Mouse (Mus musculus): Measurements from ENCODE around the gene Mad2l2.
"Not testable (repeated sequence)": the region's sequence is repeated elsewhere in the genome, so short reads cannot be mapped to it uniquely, and the experiment has no call there.

Gene Mad2l2

DNA sequence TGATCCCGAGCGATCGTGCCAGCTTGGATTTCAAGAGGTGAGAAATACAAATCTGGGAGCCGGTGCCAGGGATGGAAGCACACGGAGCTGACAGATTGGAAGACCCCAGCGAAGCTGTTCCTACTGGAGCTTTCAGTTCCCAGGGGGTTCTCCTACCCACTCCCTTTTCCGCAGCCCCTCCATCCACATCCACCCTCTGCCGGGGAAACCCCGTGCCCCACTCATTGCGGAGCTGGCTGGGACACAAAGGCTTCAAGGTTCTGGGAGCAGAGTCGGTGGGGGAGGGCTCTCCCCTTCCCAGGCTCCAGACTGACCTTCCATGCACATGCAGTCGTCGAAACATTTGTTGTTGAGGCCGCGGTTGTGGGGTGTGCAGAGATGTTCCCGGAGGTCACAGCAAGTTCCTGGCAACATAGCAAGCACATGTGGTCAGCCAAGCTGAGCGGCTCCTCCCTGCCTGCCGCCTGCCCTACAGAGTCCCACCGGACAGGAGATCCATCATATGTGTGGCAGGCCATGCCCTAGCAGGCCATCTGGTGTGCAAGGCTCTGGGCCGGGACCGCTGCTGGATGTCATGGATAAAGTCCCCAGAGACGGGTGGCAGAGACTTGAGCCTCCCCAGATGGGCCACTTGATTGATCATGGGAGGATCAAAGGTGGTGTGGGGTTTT lies 22.4 kb upstream of the Mad2l2 start:
- no peak for DNase-seq (ENCODE audit: extremely low read depth, low read depth, low spot score)

GRCm38 (mm10) chr4:148108565-148109100 lies 21.6 kb upstream of the Mad2l2 start:
- DNase-seq (ENCODE audit: extremely low read depth, low read depth, low spot score) = no peak

- no peak for DNase-seq (ENCODE audit: extremely low read depth, low read depth, low spot score)
Measured at GRCm38 (mm10) chr4:148109215-148109614, 21.0 kb upstream of the Mad2l2 start.

GRCm38 (mm10) chr4:148112519-148112918 lies 17.7 kb upstream of the Mad2l2 start:
- DNase-seq (ENCODE audit: extremely low read depth, low read depth, low spot score) = no peak

GRCm38 (mm10) chr4:148114758-148115391 lies 15.3 kb upstream of the Mad2l2 start:
- no peak for DNase-seq (ENCODE audit: extremely low read depth, low read depth, low spot score)

DNA sequence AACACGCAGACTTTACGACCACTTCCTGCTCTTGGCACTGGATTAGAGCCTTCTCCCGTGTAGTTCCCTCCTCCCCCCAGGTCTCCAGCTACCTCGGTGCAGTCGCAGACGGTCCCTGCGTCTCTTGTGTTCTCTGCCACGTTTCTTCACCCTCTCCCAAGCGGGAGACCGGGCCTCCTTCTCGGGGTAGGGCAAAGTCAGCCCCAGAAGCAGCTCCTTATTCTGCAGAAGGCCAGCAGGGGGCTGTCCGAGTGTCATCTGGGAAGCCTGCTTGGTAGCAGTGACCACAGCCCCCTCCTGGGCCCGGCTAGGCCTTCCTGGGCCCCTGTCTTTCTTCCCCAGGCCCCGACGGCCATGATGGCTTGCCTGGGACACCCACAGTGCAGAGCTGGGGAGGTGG lies 14.7 kb upstream of the Mad2l2 start:
- no peak for DNase-seq (ENCODE audit: extremely low read depth, low read depth, low spot score)

- no peak for DNase-seq (ENCODE audit: extremely low read depth, low read depth, low spot score)
Measured at GRCm38 (mm10) chr4:148116657-148117056, 13.5 kb upstream of the Mad2l2 start.

DNA sequence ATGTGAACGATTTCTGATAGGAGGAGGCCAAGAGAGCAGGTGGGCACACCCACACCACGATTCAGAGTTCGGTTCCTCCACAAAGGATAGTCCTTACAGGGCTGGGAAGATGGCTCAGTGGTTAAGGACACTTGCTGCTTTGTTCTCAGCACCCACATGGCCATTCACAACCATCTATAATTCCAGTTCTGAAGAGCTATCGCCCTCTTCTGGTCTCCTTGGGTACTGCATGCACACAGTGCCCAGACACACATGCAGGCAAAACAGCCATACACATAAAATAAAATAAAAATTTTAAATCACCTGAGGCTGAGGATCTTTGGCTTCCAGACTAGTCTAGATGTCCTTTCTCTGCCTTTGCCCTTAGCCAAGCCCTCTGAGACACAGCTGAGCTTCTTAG lies 12.8 kb upstream of the Mad2l2 start:
- DNase-seq (ENCODE audit: extremely low read depth, low read depth, low spot score) = no peak

- not testable (repeated sequence) for DNase-seq (ENCODE audit: extremely low read depth, low read depth, low spot score)
Measured at GRCm38 (mm10) chr4:148119578-148119977, 10.6 kb upstream of the Mad2l2 start.

DNA sequence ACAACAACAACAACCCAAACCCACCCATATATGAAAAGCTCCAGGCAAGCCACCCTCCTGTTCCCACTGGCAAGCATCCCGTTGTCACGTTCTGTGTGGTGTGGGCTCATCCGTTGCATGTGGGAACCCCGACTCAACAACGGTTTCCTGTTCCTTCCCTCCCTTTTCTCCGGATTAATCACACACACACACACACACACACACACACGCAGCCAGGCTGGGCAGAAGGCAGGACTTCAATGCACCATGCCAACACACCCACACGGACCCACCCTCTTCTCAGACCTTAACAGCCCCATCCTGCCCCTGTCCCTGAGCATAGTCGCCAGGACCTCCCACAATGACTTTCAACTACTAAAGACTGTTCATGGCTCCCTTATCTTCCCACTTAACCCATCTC lies 9.6 kb upstream of the Mad2l2 start:
- no peak for DNase-seq (ENCODE audit: extremely low read depth, low read depth, low spot score)

DNA sequence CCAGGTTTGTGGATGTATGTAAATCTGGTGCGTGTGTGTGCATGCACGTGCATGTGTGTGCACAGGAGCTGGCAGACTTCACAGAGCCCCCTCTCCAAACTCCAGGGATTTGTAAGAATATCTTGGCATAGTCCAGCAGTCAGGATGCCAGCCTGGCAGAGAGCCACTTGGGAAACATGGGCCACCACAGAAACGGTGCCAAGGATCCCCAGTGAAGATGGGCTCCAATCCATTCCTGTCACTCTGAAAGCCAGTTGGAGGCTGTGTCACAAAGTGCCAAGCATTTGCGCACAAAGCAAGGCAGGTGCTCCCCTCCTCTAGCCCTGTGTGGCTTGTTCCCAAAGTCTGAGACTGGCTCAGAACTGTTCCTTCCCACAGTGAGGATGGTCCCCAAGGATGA lies 8.8 kb upstream of the Mad2l2 start:
- no peak for DNase-seq (ENCODE audit: extremely low read depth, low read depth, low spot score)

GRCm38 (mm10) chr4:148121982-148122693 lies 8.0 kb upstream of the Mad2l2 start:
- DNase-seq (ENCODE audit: extremely low read depth, low read depth, low spot score) = no peak

DNA sequence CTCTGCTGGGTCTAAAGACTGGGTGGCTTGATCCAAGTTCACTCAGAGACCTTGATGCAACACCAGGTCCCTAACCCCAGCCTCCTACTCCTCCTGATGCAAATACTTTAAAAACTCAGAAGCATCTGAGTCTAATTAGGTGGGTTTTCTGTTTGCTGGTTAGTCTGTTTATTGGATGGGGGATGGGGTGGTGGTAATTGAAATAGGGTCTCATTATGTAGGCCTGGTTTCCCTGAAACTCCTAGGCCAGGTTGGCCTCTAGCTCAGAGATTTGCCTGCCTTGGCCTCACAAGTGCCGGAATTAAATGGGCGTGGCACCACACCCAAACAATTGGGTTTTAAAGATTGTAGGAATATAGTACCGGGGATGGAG lies 7.5 kb upstream of the Mad2l2 start:
- DNase-seq (ENCODE audit: extremely low read depth, low read depth, low spot score) = no peak

- no peak for DNase-seq (ENCODE audit: extremely low read depth, low read depth, low spot score)
Measured at GRCm38 (mm10) chr4:148128241-148128640, 1.9 kb upstream of the Mad2l2 start.

GRCm38 (mm10) chr4:148128672-148129071 lies 1.5 kb upstream of the Mad2l2 start:
- no peak for DNase-seq (ENCODE audit: extremely low read depth, low read depth, low spot score)

DNA sequence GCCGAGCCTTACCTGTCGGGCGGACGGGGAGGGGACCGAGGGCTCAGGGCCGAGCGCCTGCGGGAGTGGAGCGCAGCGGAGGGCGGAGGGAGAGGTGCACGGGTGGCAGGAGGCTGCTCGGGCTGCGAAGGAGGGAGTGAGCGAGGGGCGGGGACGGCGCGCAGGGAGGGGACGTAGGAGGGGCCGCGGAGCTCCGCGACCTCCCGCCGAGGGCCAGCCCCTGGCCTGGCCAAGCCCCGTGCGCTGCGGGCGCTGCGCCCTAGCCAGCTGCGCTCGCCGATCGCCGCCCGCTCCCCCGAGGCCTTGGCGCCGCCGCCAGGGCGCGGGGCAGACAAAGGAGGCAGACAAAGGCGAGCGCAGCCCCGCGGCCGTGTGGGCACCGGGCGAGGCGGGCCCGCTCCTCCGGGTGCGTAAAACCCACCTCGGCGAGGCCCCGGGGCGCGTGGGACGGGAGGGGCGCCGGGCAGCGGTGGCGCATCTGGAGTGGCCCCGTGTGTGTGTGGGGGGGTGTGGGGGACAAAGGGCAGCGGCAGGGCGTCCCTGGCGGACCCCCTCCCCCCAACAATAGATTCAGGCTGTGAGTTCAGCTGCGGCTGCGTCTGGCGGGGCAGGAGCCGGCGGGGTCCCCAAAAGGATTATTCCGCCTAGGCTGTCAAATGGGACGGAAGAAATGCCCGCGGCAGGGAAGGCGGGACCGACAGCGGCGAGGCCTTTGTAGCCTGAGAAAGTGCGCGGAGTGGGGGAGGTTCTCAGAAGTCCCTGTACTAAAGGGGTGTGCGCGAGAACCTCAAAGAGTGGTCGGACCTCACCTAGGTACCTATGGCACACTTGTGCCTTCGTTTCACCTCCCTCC lies 603 bp downstream of the Mad2l2 start, which contains the start of gene Draxin:
TSS of gene Draxin (minus strand) at position 138 of the 853 bp plus-strand sequence.
- no peak for DNase-seq (ENCODE audit: extremely low read depth, low read depth, low spot score)

DNA sequence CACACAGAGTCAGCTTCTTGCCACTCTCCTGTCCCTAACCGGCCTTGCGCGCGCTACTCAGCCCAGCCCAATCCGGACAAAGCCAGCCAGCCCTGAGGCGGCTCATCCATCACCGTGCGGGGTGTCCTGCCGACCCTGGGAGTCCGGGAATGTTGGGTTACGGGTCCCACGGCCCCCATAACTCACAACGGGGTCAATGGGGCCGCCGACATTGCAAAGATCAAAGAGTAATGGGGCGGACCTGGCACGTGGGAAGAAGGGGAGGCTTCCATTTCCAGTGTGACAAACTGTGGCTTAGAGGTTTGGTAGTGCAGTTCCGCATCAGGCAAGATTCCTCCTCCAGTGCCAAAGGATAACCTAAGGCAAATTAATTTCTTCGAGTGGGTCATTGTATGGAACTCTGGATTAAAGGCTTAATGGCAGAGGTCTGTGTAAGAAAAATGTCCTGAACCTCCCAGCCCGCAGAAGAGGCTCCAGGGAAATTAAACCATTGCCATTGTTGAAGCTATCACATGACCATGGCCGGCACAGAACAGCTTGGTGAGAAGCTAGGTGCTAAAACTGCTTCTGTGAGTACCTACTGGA lies 1.4 kb downstream of the Mad2l2 start:
- no peak for DNase-seq (ENCODE audit: extremely low read depth, low read depth, low spot score)

GRCm38 (mm10) chr4:148134988-148135387 lies 4.8 kb downstream of the Mad2l2 start:
- DNase-seq (ENCODE audit: extremely low read depth, low read depth, low spot score) = no peak

DNA sequence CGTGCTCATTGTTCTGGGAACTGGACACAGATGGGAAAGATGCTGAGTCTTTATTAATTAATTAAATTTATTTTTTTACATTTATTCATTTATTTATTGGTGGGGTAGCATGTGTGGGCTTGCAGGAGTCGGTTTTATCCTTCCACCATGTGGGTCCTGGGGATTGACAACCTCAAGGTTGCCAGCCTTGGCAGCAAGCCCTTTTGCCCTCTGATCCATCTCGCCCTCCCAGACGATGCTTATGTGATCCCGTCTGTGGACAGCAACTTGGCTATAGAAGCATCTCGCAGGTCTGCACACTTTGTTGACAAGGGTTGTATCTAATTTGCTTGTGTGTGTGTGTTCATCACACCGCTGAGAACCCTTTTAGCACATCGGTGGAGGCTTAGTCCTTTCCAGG lies 7.3 kb downstream of the Mad2l2 start:
- no peak for DNase-seq (ENCODE audit: extremely low read depth, low read depth, low spot score)

DNA sequence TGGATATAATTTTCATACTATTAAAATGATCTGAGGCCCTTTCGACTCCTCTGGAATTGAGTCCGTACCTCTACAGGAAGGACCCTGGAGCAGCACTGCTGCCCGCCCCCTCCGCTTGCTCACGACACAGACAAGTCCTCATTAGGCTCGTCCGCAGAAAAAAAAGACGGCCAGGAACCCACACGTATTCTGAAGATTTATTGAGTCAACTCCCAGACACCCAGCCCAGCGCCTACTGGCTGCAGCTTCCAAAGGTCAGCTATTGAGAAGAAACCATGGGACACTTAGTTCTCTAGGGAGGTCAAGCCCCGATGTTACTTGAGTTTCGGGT lies 9.5 kb downstream of the Mad2l2 start:
- no peak for DNase-seq (ENCODE audit: extremely low read depth, low read depth, low spot score)

All from fat pad, adult 2 months (tissue).